Mouse (Mus musculus): Measurements from ENCODE around the gene Olfr894.

DNA sequence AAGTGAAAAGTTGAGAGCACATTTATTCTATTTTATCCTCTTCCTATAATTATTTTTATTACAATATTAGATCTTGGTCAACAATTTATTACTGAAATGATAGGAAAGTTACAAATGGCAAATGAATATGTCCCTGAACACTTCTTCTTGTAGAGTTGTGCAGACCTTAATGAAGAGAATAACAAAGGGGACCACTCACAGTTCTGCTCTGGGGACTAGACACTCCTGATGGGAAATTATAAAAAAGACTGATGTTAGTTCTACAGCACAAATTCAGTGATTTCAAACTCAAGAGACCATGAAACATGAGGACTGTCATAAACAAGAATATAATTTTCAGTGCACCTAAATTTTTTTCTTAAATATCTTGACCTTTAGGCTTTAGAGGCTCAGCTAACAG is 34.6 kb downstream of the Olfr894 start, which contains the start of gene Olfr143:
- TF ChIP-seq CTCF (IDR thresholded peaks at IDR 0.05; ENCODE audit: low read depth, low read length) (no peak), TAL1 (conservative IDR thresholded peaks at IDR 0.05; ENCODE audit: low read depth, low read length) (no peak), GATA1 (IDR thresholded peaks at IDR 0.05; ENCODE audit: borderline replicate concordance, low read length) (no peak)

All from G1E (cell line).